Mouse (Mus musculus) hindbrain, embryonic 12.5 days (tissue): ENCODE measurements around the gene Mesp2. TPM values are rescaled to one million over a fixed set of nuclear protein-coding genes. Genes with fewer than 3 reads are reported as not detected.
A peak's percentile ranks its signal among the peaks of the same experiment; 100 is the strongest.

Source experiments
- ATAC-seq: fragments of 200-750 bp; cut with Nextera tagmentation; 2 replicates; pipeline ENCODE4 v1.8.0; 2017; ENCODE audit warnings: moderate TSS enrichment; ENCODE audit not compliant: low FRiP score
- H3K27ac ChIP-seq: fragments of 300-500 bp; sonication (generic); 2 replicates; pipeline ENCODE4 v1.5.1; 2016; ENCODE audit warnings: mild to moderate bottlenecking
- H3K27me3 ChIP-seq: fragments of 300-500 bp; sonication (generic); 2 replicates; pipeline ENCODE4 v1.6.1; 2016; ENCODE audit warnings: mild to moderate bottlenecking
- H3K36me3 ChIP-seq: fragments of 300-500 bp; sonication (generic); 2 replicates; pipeline ENCODE4 v1.6.1; 2016; ENCODE audit warnings: mild to moderate bottlenecking
- H3K4me1 ChIP-seq: fragments of 300-500 bp; sonication (generic); 2 replicates; pipeline ENCODE4 v1.6.1; 2016
- H3K4me2 ChIP-seq: fragments of 300-500 bp; sonication (generic); replicated peaks from 2 replicates; pipeline ENCODE4 v1.6.1; 2016; ENCODE audit warnings: mild to moderate bottlenecking
- H3K4me3 ChIP-seq: fragments of 300-500 bp; sonication (generic); 2 replicates; pipeline ENCODE4 v1.5.1; 2016; ENCODE audit warnings: mild to moderate bottlenecking
- H3K9ac ChIP-seq: fragments of 300-500 bp; sonication (generic); 2 replicates; pipeline ENCODE4 v1.6.1; 2016; ENCODE audit warnings: mild to moderate bottlenecking, moderate library complexity
- H3K9me3 ChIP-seq: fragments of 300-500 bp; sonication (generic); replicated peaks from 2 replicates; pipeline ENCODE4 v1.6.1; 2016; ENCODE audit warnings: mild to moderate bottlenecking
- WGBS: fragments of 180-500 bp; shearing (Covaris S2); methylation state at CpG from one replicate; pipeline ENCODE4 v1.1.7; 2016; 5-methylcytosine and 5-hydroxymethylcytosine counted together
- polyA plus RNA-seq: library from polyadenylated mRNA; unstranded; fragments of >200 nt; fragmentation: Nextera tagmentation; extraction: Ambion mirVana; gene quantifications from 2 replicates; pipeline ENCODE4 v1.2.1, GENCODE M21; 2016

Mesp2 gene
- 0.42 and 0.56 TPM in 2 replicates for polyA plus RNA-seq

GRCm38 (mm10) chr7:79810611-79811506, at the start of gene Mesp2:
Mesp2 (plus strand) TSS chr7:79810727.
- H3K27ac ChIP-seq: no peak within 1 kb of the TSS
- peaks cover 27% of the 10 kb centered on the region for H3K27me3 ChIP-seq
- H3K9me3 ChIP-seq: no peaks in the 10 kb centered on the region
- H3K36me3 ChIP-seq: no peaks in the 10 kb centered on the region
- peak within 1 kb of the TSS; percentile 37 for H3K4me3 ChIP-seq
- peak within 1 kb of the TSS; percentile 57 for H3K9ac ChIP-seq
- peak within 1 kb of the TSS; percentile 60 for H3K4me2 ChIP-seq
- 22% methylated on average over 71 of the region's 71 CpGs for WGBS
- peak; percentile 72 for ATAC-seq
- H3K4me1 ChIP-seq: peaks cover 9% of the 10 kb centered on the region

GRCm38 (mm10) chr7:79761124-79761876, 49.2 kb upstream of the Mesp2 start:
- no peak for ATAC-seq
- Histone ChIP-seq H3K27me3 (no peaks in the 10 kb centered on the region), H3K9ac (no peak overlapping the region), H3K4me3 (no peak overlapping the region), H3K4me1 (no peaks in the 10 kb centered on the region), H3K9me3 (no peaks in the 10 kb centered on the region), H3K36me3 (no peaks in the 10 kb centered on the region), H3K27ac (no peak overlapping the region), H3K4me2 (no peak overlapping the region)
- WGBS: 89% methylated on average over 5 of the region's 5 CpGs

GRCm38 (mm10) chr7:79762106-79762505, 48.4 kb upstream of the Mesp2 start:
- no peaks in the 10 kb centered on the region for H3K9me3 ChIP-seq
- ATAC-seq: no peak
- no peaks in the 10 kb centered on the region for H3K4me1 ChIP-seq
- H3K4me3 ChIP-seq: no peak overlapping the region
- no peaks in the 10 kb centered on the region for H3K27me3 ChIP-seq
- no peak overlapping the region for H3K9ac ChIP-seq
- no peak overlapping the region for H3K4me2 ChIP-seq
- WGBS: 77% methylated on average over 8 of the region's 8 CpGs
- H3K36me3 ChIP-seq: no peaks in the 10 kb centered on the region
- no peak overlapping the region for H3K27ac ChIP-seq

GRCm38 (mm10) chr7:79765991-79766390, 44.5 kb upstream of the Mesp2 start:
- H3K9ac ChIP-seq: no peak overlapping the region
- H3K9me3 ChIP-seq: no peaks in the 10 kb centered on the region
- 38% methylated on average over 1 of the region's 1 CpGs for WGBS
- no peak overlapping the region for H3K4me2 ChIP-seq
- no peaks in the 10 kb centered on the region for H3K4me1 ChIP-seq
- no peak for ATAC-seq
- H3K27ac ChIP-seq: no peak overlapping the region
- H3K27me3 ChIP-seq: no peaks in the 10 kb centered on the region
- no peaks in the 10 kb centered on the region for H3K36me3 ChIP-seq
- H3K4me3 ChIP-seq: no peak overlapping the region

- no peaks in the 10 kb centered on the region for H3K36me3 ChIP-seq
- H3K4me3 ChIP-seq: no peak overlapping the region
- WGBS: 88% methylated on average over 3 of the region's 3 CpGs
- no peak overlapping the region for H3K4me2 ChIP-seq
- no peak for ATAC-seq
- no peaks in the 10 kb centered on the region for H3K4me1 ChIP-seq
- H3K9ac ChIP-seq: no peak overlapping the region
- no peaks in the 10 kb centered on the region for H3K9me3 ChIP-seq
- no peak overlapping the region for H3K27ac ChIP-seq
- H3K27me3 ChIP-seq: no peaks in the 10 kb centered on the region
These were observed 40.9 kb upstream of the Mesp2 start for GRCm38 (mm10) chr7:79769664-79770063.

GRCm38 (mm10) chr7:79771561-79772512, 38.7 kb upstream of the Mesp2 start:
- Histone ChIP-seq H3K9me3 (no peaks in the 10 kb centered on the region), H3K4me1 (no peaks in the 10 kb centered on the region), H3K4me2 (no peak overlapping the region), H3K36me3 (no peaks in the 10 kb centered on the region), H3K27me3 (peaks cover 5% of the 10 kb centered on the region; the same call in 1 of the 2 replicates), H3K9ac (no peak overlapping the region), H3K4me3 (no peak overlapping the region), H3K27ac (no peak overlapping the region)
- 41% methylated on average over 15 of the region's 15 CpGs for WGBS
- no peak for ATAC-seq

GRCm38 (mm10) chr7:79780647-79781626, 29.6 kb upstream of the Mesp2 start:
- WGBS: 30% methylated on average over 16 of the region's 16 CpGs
- no peaks in the 10 kb centered on the region for H3K36me3 ChIP-seq

GRCm38 (mm10) chr7:79781826-79782515, 28.6 kb upstream of the Mesp2 start:
- Histone ChIP-seq H3K4me2 (no peak overlapping the region), H3K9ac (no peak overlapping the region), H3K27me3 (peaks cover 13% of the 10 kb centered on the region), H3K4me1 (0 out of 2 replicates have a peak, but pooled peaks cover 2% of the 10 kb centered on the region), H3K27ac (no peak overlapping the region), H3K4me3 (no peak overlapping the region), H3K9me3 (no peaks in the 10 kb centered on the region), H3K36me3 (no peaks in the 10 kb centered on the region)
- no peak for ATAC-seq
- WGBS: 76% methylated on average over 11 of the region's 11 CpGs

More at GRCm38 (mm10) chr7:79780647-79781626, 29.6 kb upstream of the Mesp2 start:
- no peaks in the 10 kb centered on the region for H3K9me3 ChIP-seq
- peak overlapping the region; percentile 37 for H3K4me2 ChIP-seq
- peaks cover 13% of the 10 kb centered on the region for H3K27me3 ChIP-seq
- H3K4me3 ChIP-seq: no peak overlapping the region
- ATAC-seq: 0 out of 2 replicates have a peak, but pooled peaks have one; percentile 40
- H3K4me1 ChIP-seq: 0 out of 2 replicates have a peak, but pooled peaks cover 2% of the 10 kb centered on the region
- H3K27ac ChIP-seq: no peak overlapping the region
- H3K9ac ChIP-seq: no peak overlapping the region

- Histone ChIP-seq H3K9ac (no peak overlapping the region), H3K4me2 (no peak overlapping the region), H3K36me3 (no peaks in the 10 kb centered on the region), H3K27me3 (peaks cover 19% of the 10 kb centered on the region), H3K27ac (no peak overlapping the region), H3K4me3 (no peak overlapping the region), H3K9me3 (no peaks in the 10 kb centered on the region), H3K4me1 (0 out of 2 replicates have a peak, but pooled peaks cover 2% of the 10 kb centered on the region)
- no peak for ATAC-seq
- 77% methylated on average over 2 of the region's 2 CpGs for WGBS
These were observed 28.0 kb upstream of the Mesp2 start for GRCm38 (mm10) chr7:79782516-79782855.

- peaks cover 3% of the 10 kb centered on the region for H3K4me1 ChIP-seq
- H3K9me3 ChIP-seq: no peaks in the 10 kb centered on the region
- H3K4me2 ChIP-seq: no peak overlapping the region
- H3K27ac ChIP-seq: no peak overlapping the region
- 0 out of 2 replicates have a peak, but pooled peaks have one; percentile 52 for ATAC-seq
- H3K4me3 ChIP-seq: no peak overlapping the region
- H3K36me3 ChIP-seq: no peaks in the 10 kb centered on the region
- WGBS: 23% methylated on average over 6 of the region's 6 CpGs
- no peak overlapping the region for H3K9ac ChIP-seq
- peaks cover 41% of the 10 kb centered on the region for H3K27me3 ChIP-seq
These were observed 24.2 kb upstream of the Mesp2 start for GRCm38 (mm10) chr7:79786295-79786694.
